Mouse (Mus musculus): ENCODE measurements around the gene Ppp2r5d. TPM values are rescaled to one million over a fixed set of nuclear protein-coding genes. Genes with fewer than 3 reads are reported as not detected.

Ppp2r5d gene
- polyA plus RNA-seq, 1 experiment from 2014 or later = 52.5 TPM

GRCm38 (mm10) chr17:46679843-46680759 lies 24.8 kb downstream of the Ppp2r5d start:
- ATAC-seq (replicated peaks; ENCODE audit: insufficient number of reproducible peaks, low FRiP score, low TSS enrichment) = no peak; the same call in 1 of the 2 replicates
- Histone ChIP-seq H3K9ac (ENCODE audit: low read depth, low read length) (peak overlapping the region; percentile 85), H3K9me3 (replicated peaks; ENCODE audit: control insufficient read depth, low read length) (no peaks in the 10 kb centered on the region), H3K4me1 (ENCODE audit: control insufficient read depth, insufficient read depth, low read length) (peaks cover 29% of the 10 kb centered on the region), H3K27ac (ENCODE audit: low read depth, low read length) (peak overlapping the region; percentile 94), H3K27me3 (ENCODE audit: control insufficient read depth, insufficient read depth, low read length) (no peaks in the 10 kb centered on the region), H3K4me2 (peak overlapping the region; percentile 91), H3K4me3 (ENCODE audit: low read depth, low read length) (peak overlapping the region; percentile 93), H3K36me3 (ENCODE audit: control insufficient read depth, insufficient read depth, low read length) (peaks cover 35% of the 10 kb centered on the region)
- WGBS (ENCODE audit: insufficient replicate concordance) = 2% methylated on average over 34 of the region's 34 CpGs

- Histone ChIP-seq H3K4me2 (peak overlapping the region; percentile 91), H3K4me3 (ENCODE audit: low read depth, low read length) (peak overlapping the region; percentile 93), H3K9me3 (replicated peaks; ENCODE audit: control insufficient read depth, low read length) (no peaks in the 10 kb centered on the region), H3K36me3 (ENCODE audit: control insufficient read depth, insufficient read depth, low read length) (peaks cover 28% of the 10 kb centered on the region), H3K27me3 (ENCODE audit: control insufficient read depth, insufficient read depth, low read length) (no peaks in the 10 kb centered on the region), H3K27ac (ENCODE audit: low read depth, low read length) (peak overlapping the region; percentile 94), H3K4me1 (ENCODE audit: control insufficient read depth, insufficient read depth, low read length) (peaks cover 36% of the 10 kb centered on the region), H3K9ac (ENCODE audit: low read depth, low read length) (peak overlapping the region; percentile 85)
- WGBS (ENCODE audit: insufficient replicate concordance) = 31% methylated on average over 9 of the region's 9 CpGs
- ATAC-seq (replicated peaks; ENCODE audit: insufficient number of reproducible peaks, low FRiP score, low TSS enrichment) = no peak
These were observed 26.0 kb downstream of the Ppp2r5d start for GRCm38 (mm10) chr17:46678911-46679310.

- 82% methylated on average over 8 of the region's 9 CpGs for WGBS (ENCODE audit: insufficient replicate concordance)
- ATAC-seq (replicated peaks; ENCODE audit: insufficient number of reproducible peaks, low FRiP score, low TSS enrichment) = no peak
- no peaks in the 10 kb centered on the region for H3K9me3 ChIP-seq (replicated peaks; ENCODE audit: control insufficient read depth, low read length)
- peaks cover 36% of the 10 kb centered on the region for H3K4me1 ChIP-seq (ENCODE audit: control insufficient read depth, insufficient read depth, low read length)
- no peaks in the 10 kb centered on the region for H3K27me3 ChIP-seq (ENCODE audit: control insufficient read depth, insufficient read depth, low read length)
- H3K4me3 ChIP-seq (ENCODE audit: low read depth, low read length) = peak within 1 kb of the TSS; percentile 93
- peak within 1 kb of the TSS; percentile 91 for H3K4me2 ChIP-seq
- peak within 1 kb of the TSS; percentile 85 for H3K9ac ChIP-seq (ENCODE audit: low read depth, low read length)
- peak within 1 kb of the TSS; percentile 94 for H3K27ac ChIP-seq (ENCODE audit: low read depth, low read length)
- peaks cover 25% of the 10 kb centered on the region for H3K36me3 ChIP-seq (ENCODE audit: control insufficient read depth, insufficient read depth, low read length)
These were observed 26.5 kb downstream of the Ppp2r5d start, which contains the start of gene Mea1 for GRCm38 (mm10) chr17:46678416-46678815. Gene Mea1 (plus strand): TSS chr17:46678793.

- 18% methylated on average over 15 of the region's 15 CpGs for WGBS (ENCODE audit: insufficient replicate concordance)
- ATAC-seq (replicated peaks; ENCODE audit: insufficient number of reproducible peaks, low FRiP score, low TSS enrichment) = peak; percentile 23; the same call in 1 of the 2 replicates
- Histone ChIP-seq H3K4me2 (peak overlapping the region; percentile 85), H3K9me3 (replicated peaks; ENCODE audit: control insufficient read depth, low read length) (no peaks in the 10 kb centered on the region), H3K4me1 (ENCODE audit: control insufficient read depth, insufficient read depth, low read length) (peaks cover 32% of the 10 kb centered on the region), H3K36me3 (ENCODE audit: control insufficient read depth, insufficient read depth, low read length) (peaks cover 26% of the 10 kb centered on the region), H3K9ac (ENCODE audit: low read depth, low read length) (peak overlapping the region; percentile 79), H3K4me3 (ENCODE audit: low read depth, low read length) (peak overlapping the region; percentile 68), H3K27ac (ENCODE audit: low read depth, low read length) (peak overlapping the region; percentile 61), H3K27me3 (ENCODE audit: control insufficient read depth, insufficient read depth, low read length) (no peaks in the 10 kb centered on the region)
These were observed 30.2 kb downstream of the Ppp2r5d start for GRCm38 (mm10) chr17:46674530-46675283.

- Histone ChIP-seq H3K4me1 (ENCODE audit: control insufficient read depth, insufficient read depth, low read length) (peaks cover 25% of the 10 kb centered on the region), H3K4me3 (ENCODE audit: low read depth, low read length) (peak within 1 kb of the TSS; percentile 68), H3K36me3 (ENCODE audit: control insufficient read depth, insufficient read depth, low read length) (peaks cover 32% of the 10 kb centered on the region), H3K9ac (ENCODE audit: low read depth, low read length) (peak within 1 kb of the TSS; percentile 79), H3K27me3 (ENCODE audit: control insufficient read depth, insufficient read depth, low read length) (no peaks in the 10 kb centered on the region), H3K27ac (ENCODE audit: low read depth, low read length) (peak within 1 kb of the TSS; percentile 61), H3K4me2 (peak within 1 kb of the TSS; percentile 85), H3K9me3 (replicated peaks; ENCODE audit: control insufficient read depth, low read length) (no peaks in the 10 kb centered on the region)
- WGBS (ENCODE audit: insufficient replicate concordance) = 1% methylated on average over 43 of the region's 43 CpGs
- ATAC-seq (replicated peaks; ENCODE audit: insufficient number of reproducible peaks, low FRiP score, low TSS enrichment) = peak; percentile 83
These were observed 30.9 kb downstream of the Ppp2r5d start, which contains the start of gene Rrp36 for GRCm38 (mm10) chr17:46673850-46674529. Gene Rrp36 (minus strand): TSS chr17:46674352.

GRCm38 (mm10) chr17:46669911-46670310 lies 35.0 kb downstream of the Ppp2r5d start:
- Histone ChIP-seq H3K36me3 (ENCODE audit: control insufficient read depth, insufficient read depth, low read length) (peaks cover 15% of the 10 kb centered on the region), H3K4me1 (ENCODE audit: control insufficient read depth, insufficient read depth, low read length) (peaks cover 9% of the 10 kb centered on the region), H3K4me3 (ENCODE audit: low read depth, low read length) (no peak overlapping the region), H3K9me3 (replicated peaks; ENCODE audit: control insufficient read depth, low read length) (no peaks in the 10 kb centered on the region), H3K27me3 (ENCODE audit: control insufficient read depth, insufficient read depth, low read length) (no peaks in the 10 kb centered on the region), H3K9ac (ENCODE audit: low read depth, low read length) (no peak overlapping the region), H3K4me2 (no peak overlapping the region), H3K27ac (ENCODE audit: low read depth, low read length) (no peak overlapping the region)
- 92% methylated on average over 10 of the region's 10 CpGs for WGBS (ENCODE audit: insufficient replicate concordance)
- ATAC-seq (replicated peaks; ENCODE audit: insufficient number of reproducible peaks, low FRiP score, low TSS enrichment) = no peak

- H3K4me1 ChIP-seq (ENCODE audit: control insufficient read depth, insufficient read depth, low read length) = no peaks in the 10 kb centered on the region
- no peak overlapping the region for H3K27ac ChIP-seq (ENCODE audit: low read depth, low read length)
- no peak for ATAC-seq (replicated peaks; ENCODE audit: insufficient number of reproducible peaks, low FRiP score, low TSS enrichment)
- no peaks in the 10 kb centered on the region for H3K27me3 ChIP-seq (ENCODE audit: control insufficient read depth, insufficient read depth, low read length)
- no peak overlapping the region for H3K4me3 ChIP-seq (ENCODE audit: low read depth, low read length)
- 89% methylated on average over 16 of the region's 16 CpGs for WGBS (ENCODE audit: insufficient replicate concordance)
- H3K9ac ChIP-seq (ENCODE audit: low read depth, low read length) = no peak overlapping the region
- H3K4me2 ChIP-seq = no peak overlapping the region
- peaks cover 33% of the 10 kb centered on the region for H3K36me3 ChIP-seq (ENCODE audit: control insufficient read depth, insufficient read depth, low read length)
- no peaks in the 10 kb centered on the region for H3K9me3 ChIP-seq (replicated peaks; ENCODE audit: control insufficient read depth, low read length)
These were observed 37.2 kb downstream of the Ppp2r5d start for GRCm38 (mm10) chr17:46667712-46668111.

- H3K27me3 ChIP-seq (ENCODE audit: control insufficient read depth, insufficient read depth, low read length) = no peaks in the 10 kb centered on the region
- H3K4me3 ChIP-seq (ENCODE audit: low read depth, low read length) = no peak overlapping the region
- ATAC-seq (replicated peaks; ENCODE audit: insufficient number of reproducible peaks, low FRiP score, low TSS enrichment) = no peak
- H3K9me3 ChIP-seq (replicated peaks; ENCODE audit: control insufficient read depth, low read length) = no peaks in the 10 kb centered on the region
- no peak overlapping the region for H3K4me2 ChIP-seq
- no peaks in the 10 kb centered on the region for H3K4me1 ChIP-seq (ENCODE audit: control insufficient read depth, insufficient read depth, low read length)
- peaks cover 55% of the 10 kb centered on the region for H3K36me3 ChIP-seq (ENCODE audit: control insufficient read depth, insufficient read depth, low read length)
- 86% methylated on average over 5 of the region's 5 CpGs for WGBS (ENCODE audit: insufficient replicate concordance)
- no peak overlapping the region for H3K27ac ChIP-seq (ENCODE audit: low read depth, low read length)
- no peak overlapping the region for H3K9ac ChIP-seq (ENCODE audit: low read depth, low read length)
These were observed 42.2 kb downstream of the Ppp2r5d start for GRCm38 (mm10) chr17:46662730-46663129.
